Comparison of ENCODE assay signal across 15 mouse cellular contexts in genomic region chr13:41689055-41689454, GRCm38 (mm10).
DNase-seq lines count a peak whose midpoint lies in the region; ATAC-seq and TF ChIP-seq lines count a peak whose summit lies in the region.
"Had no signal": no experiment of that assay in that cellular context is flagged by ENCODE, and none has a peak within 500 bp of the region (broad histone marks: within the 10 kb centered on the region; RNA-seq: fewer than 3 reads in every experiment).

No protein-coding gene starts in this region.

- peak; percentile 33 for DNase-seq in lung, postnatal 0 days (ENCODE audit: low spot score)
- no peak for DNase-seq in lung, postnatal 10 days
- DNase-seq in kidney, adult 2 months = peak; percentile 81
- peak; percentile 56 for DNase-seq in kidney, postnatal 10 days
- no peak for DNase-seq in left cerebral cortex, adult 18-20 months (ENCODE audit: low spot score in 2 of 2)
- no peak for DNase-seq in thymus, postnatal 10 days (ENCODE audit: low spot score in 2 of 2)
- DNase-seq: adrenal gland, postnatal 25 days; cerebellum, postnatal 10 days; gastrocnemius, adult 2 months; right cerebral cortex, postnatal 14 days; thymus, postnatal 14 days had no signal

- peak overlapping the region; percentile 72 for H3K27ac ChIP-seq in lung, postnatal 0 days (ENCODE audit: low read length)
- peak overlapping the region; percentile 95 for H3K27ac ChIP-seq in kidney, adult 2 months (ENCODE audit: insufficient read depth, low read depth, low read length)
- peak overlapping the region; percentile 70 for H3K27ac ChIP-seq in stomach, embryonic 16.5 days (ENCODE audit: low read length)
- H3K27ac ChIP-seq: forebrain, embryonic 15.5 days; gastrocnemius, adult 2 months; limb, embryonic 15.5 days; midbrain, embryonic 12.5 days had no signal

- 54% methylated on average over 6 of the region's 6 CpGs for WGBS in lung, postnatal 0 days
- 36% methylated on average over 6 of the region's 6 CpGs for WGBS in kidney, adult 2 months
- 52% methylated on average over 6 of the region's 6 CpGs for WGBS in stomach, embryonic 16.5 days

- no peaks in the 10 kb centered on the region for H3K4me1 ChIP-seq in lung, postnatal 0 days (ENCODE audit: insufficient read depth, low read depth, low read length)
- H3K4me1 ChIP-seq in kidney, adult 2 months (ENCODE audit: control insufficient read depth, insufficient read depth, low read length) = peaks cover 18% of the 10 kb centered on the region
- H3K4me1 ChIP-seq in stomach, embryonic 16.5 days (ENCODE audit: control insufficient read depth, insufficient read depth, low read length) = peaks cover 13% of the 10 kb centered on the region
- H3K4me1 ChIP-seq: forebrain, embryonic 15.5 days; midbrain, embryonic 12.5 days had no signal

- no peaks in the 10 kb centered on the region for H3K9me3 ChIP-seq in lung, postnatal 0 days (ENCODE audit: low read length)
- no peaks in the 10 kb centered on the region for H3K9me3 ChIP-seq in stomach, embryonic 16.5 days (replicated peaks; ENCODE audit: control insufficient read depth, low read length)
- H3K9me3 ChIP-seq: forebrain, embryonic 15.5 days; limb, embryonic 15.5 days; midbrain, embryonic 12.5 days had no signal

- no peak for TF ChIP-seq POLR2A in kidney, adult 2 months (IDR thresholded peaks at IDR 0.05; ENCODE audit: low read depth, low read length)

- no peak for TF ChIP-seq CTCF in lung, postnatal 0 days (IDR thresholded peaks at IDR 0.05)
- TF ChIP-seq CTCF in kidney, adult 2 months (conservative IDR thresholded peaks at IDR 0.05; ENCODE audit: insufficient read depth, insufficient read length, low read depth, low read length) = no peak

- H3K36me3 ChIP-seq in lung, postnatal 0 days (ENCODE audit: insufficient read depth, low read length) = no peaks in the 10 kb centered on the region
- no peaks in the 10 kb centered on the region for H3K36me3 ChIP-seq in kidney, adult 2 months (ENCODE audit: control insufficient read depth, insufficient read depth, low read length)
- H3K36me3 ChIP-seq in stomach, embryonic 16.5 days (ENCODE audit: control insufficient read depth, insufficient read depth, low read length) = no peaks in the 10 kb centered on the region
- H3K36me3 ChIP-seq: forebrain, embryonic 15.5 days; limb, embryonic 15.5 days; midbrain, embryonic 12.5 days had no signal

- H3K27me3 ChIP-seq in lung, postnatal 0 days (replicated peaks; ENCODE audit: insufficient read depth, low read length) = no peaks in the 10 kb centered on the region
- no peaks in the 10 kb centered on the region for H3K27me3 ChIP-seq in kidney, adult 2 months (replicated peaks; ENCODE audit: control insufficient read depth, insufficient read depth, low read length)
- H3K27me3 ChIP-seq in stomach, embryonic 16.5 days (ENCODE audit: control insufficient read depth, insufficient read depth, low read length) = no peaks in the 10 kb centered on the region
- H3K27me3 ChIP-seq: forebrain, embryonic 15.5 days; limb, embryonic 15.5 days; midbrain, embryonic 12.5 days had no signal

- H3K4me2 ChIP-seq in lung, postnatal 0 days (replicated peaks; ENCODE audit: low read depth, low read length) = no peak overlapping the region
- no peak overlapping the region for H3K4me2 ChIP-seq in stomach, embryonic 16.5 days (ENCODE audit: low read depth, low read length)
- H3K4me2 ChIP-seq: forebrain, embryonic 15.5 days; limb, embryonic 15.5 days; midbrain, embryonic 12.5 days had no signal

- peak; percentile 70 for ATAC-seq in lung, postnatal 0 days
- peak; percentile 57 for ATAC-seq in stomach, embryonic 16.5 days (ENCODE audit: insufficient read depth, low FRiP score)
- ATAC-seq: forebrain, embryonic 15.5 days had no signal

- no peak overlapping the region for H3K4me3 ChIP-seq in lung, postnatal 0 days (ENCODE audit: low read depth, low read length)
- no peak overlapping the region for H3K4me3 ChIP-seq in kidney, adult 2 months (ENCODE audit: insufficient read depth, low read depth, low read length)
- no peak overlapping the region for H3K4me3 ChIP-seq in stomach, embryonic 16.5 days (replicated peaks; ENCODE audit: low read length)
- H3K4me3 ChIP-seq: forebrain, embryonic 15.5 days; gastrocnemius, adult 2 months; limb, embryonic 15.5 days; midbrain, embryonic 12.5 days had no signal

- no peak overlapping the region for H3K9ac ChIP-seq in lung, postnatal 0 days (replicated peaks; ENCODE audit: low read depth)
- no peak overlapping the region for H3K9ac ChIP-seq in stomach, embryonic 16.5 days (ENCODE audit: low read length)
- H3K9ac ChIP-seq: forebrain, embryonic 15.5 days; limb, embryonic 15.5 days; midbrain, embryonic 12.5 days had no signal

- TF ChIP-seq EP300 in lung, postnatal 0 days (IDR thresholded peaks at IDR 0.05) = no peak

Comparison
In these comparisons a context has a peak if more than half of its experiments do, and no peak if none do; other contexts are left out.
1. DNase-seq: peak in lung, postnatal 0 days (single experiment), kidney, adult 2 months (single experiment) and kidney, postnatal 10 days (single experiment); none in lung, postnatal 10 days (single experiment), left cerebral cortex, adult 18-20 months (0 of 2) and thymus, postnatal 10 days (0 of 2).
2. Peak in every context shown above with its lines, with median percentiles within 50 percentile points of each other: H3K27ac ChIP-seq.